Mouse (Mus musculus) bone marrow macrophage, adult 2 months (primary cell): ENCODE measurements around the gene Reep3.

ENCODE experiments used
- CTCF ChIP-seq: IDR thresholded peaks from 2 replicates; pipeline ENCODE4 v1.5.1; 2012; ENCODE audit warnings: low read depth, mild to moderate bottlenecking, low read length, moderate library complexity
- POLR2A ChIP-seq: IDR thresholded peaks from 2 replicates; pipeline ENCODE4 v1.6.1; 2012; ENCODE audit warnings: mild to moderate bottlenecking, low read depth, low read length, borderline replicate concordance

- TF ChIP-seq POLR2A (no peak), CTCF (no peak)
Measured at GRCm38 (mm10) chr10:66990506-66990905, 106.2 kb downstream of the Reep3 start.
